Mouse (Mus musculus) neural tube, embryonic 10.5 days (tissue): ENCODE measurements at regions not wholly inside any gene's neighbourhood (a gene's known extent, or its start where the extent isn't known, plus 50 kb on each side); places are given as distances from the start of the nearest gene placed in this dataset.

ENCODE experiments used
- DNase-seq: peaks from one replicate; pipeline ENCODE4 v3.0.0-alpha.2; 2017; ENCODE audit warnings: low spot score; ENCODE audit errors: extremely low spot score

GRCm38 (mm10) chrX:140164859-140165258 is 102.2 kb downstream of the Pih1h3b start:
- DNase-seq, result no peak

GRCm38 (mm10) chrX:140165966-140166365 is 103.3 kb downstream of the Pih1h3b start:
- DNase-seq, result no peak

GRCm38 (mm10) chrX:140179850-140180249 is 117.2 kb downstream of the Pih1h3b start:
- DNase-seq, result no peak

GRCm38 (mm10) chrX:140183003-140183402 is 120.3 kb downstream of the Pih1h3b start:
- no peak for DNase-seq

GRCm38 (mm10) chrX:140203676-140204075 is 138.4 kb upstream of the Frmpd3 start:
- no peak for DNase-seq

GRCm38 (mm10) chrX:140208791-140209190 is 133.3 kb upstream of the Frmpd3 start:
- no peak for DNase-seq

GRCm38 (mm10) chrX:140212644-140213361 is 129.3 kb upstream of the Frmpd3 start:
- DNase-seq, result peak; percentile 19

GRCm38 (mm10) chrX:140214198-140214849 is 127.7 kb upstream of the Frmpd3 start:
- no peak for DNase-seq

GRCm38 (mm10) chrX:140255790-140256189 is 86.3 kb upstream of the Frmpd3 start:
- no peak for DNase-seq

- DNase-seq, result no peak
Observed at GRCm38 (mm10) chrX:140269742-140270457, 72.2 kb upstream of the Frmpd3 start.

- peak; percentile 35 for DNase-seq
Observed at GRCm38 (mm10) chrX:140277327-140277947, 64.6 kb upstream of the Frmpd3 start.

GRCm38 (mm10) chrX:140277978-140278729 is 63.9 kb upstream of the Frmpd3 start:
- DNase-seq, result peak; percentile 42

GRCm38 (mm10) chrX:140279266-140279665 is 62.8 kb upstream of the Frmpd3 start:
- DNase-seq, result peak; percentile 13

- DNase-seq, result no peak
Observed at GRCm38 (mm10) chrX:140280016-140280415, 62.0 kb upstream of the Frmpd3 start.
